Mouse (Mus musculus): Measurements from ENCODE around the gene 1700015G11Rik.

Gene 1700015G11Rik

DNA sequence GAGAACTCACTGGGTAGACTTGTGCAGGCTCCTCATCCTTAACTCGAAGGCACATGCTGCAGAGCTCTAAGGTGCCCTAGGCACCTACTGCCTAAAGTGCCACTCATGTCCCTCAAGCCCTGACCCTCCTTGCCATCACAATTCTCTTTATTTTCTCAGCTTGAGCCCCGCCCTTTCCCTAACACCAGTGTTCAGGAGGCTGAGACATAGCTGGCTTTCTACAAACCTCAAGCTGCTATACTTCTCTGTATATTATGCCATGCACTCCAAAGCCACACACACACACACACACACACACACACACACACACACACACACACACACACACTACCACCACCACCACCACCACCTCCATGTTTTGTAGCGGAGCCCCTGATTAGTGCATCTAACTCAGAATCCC is at the start of gene 1700015G11Rik:
1700015G11Rik (minus strand) TSS at position 101 of the 400 bp plus-strand sequence.
- DNase-seq (ENCODE audit: extremely low read depth, low read depth) = no peak

DNA sequence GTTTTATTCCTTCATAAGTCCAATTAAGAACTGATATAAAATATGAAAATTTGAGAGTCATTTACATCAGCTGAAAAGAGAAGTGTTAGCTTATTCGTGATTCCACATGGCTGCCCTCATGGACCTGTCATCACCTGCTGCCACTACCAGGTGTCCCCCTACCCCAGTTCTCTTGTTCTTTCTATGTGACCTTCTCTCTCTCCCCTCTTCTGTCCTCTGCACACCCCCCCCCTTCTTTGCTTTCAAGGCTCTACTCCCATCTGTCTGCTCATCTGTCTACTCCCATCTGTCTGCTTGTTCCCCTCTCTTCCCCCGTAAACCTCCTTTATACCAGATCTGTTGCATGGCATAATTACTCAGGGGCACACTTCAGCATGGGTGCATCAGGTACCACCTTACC is 41.4 kb upstream of the 1700015G11Rik start:
- DNase-seq (ENCODE audit: extremely low read depth, low read depth) = no peak

DNA sequence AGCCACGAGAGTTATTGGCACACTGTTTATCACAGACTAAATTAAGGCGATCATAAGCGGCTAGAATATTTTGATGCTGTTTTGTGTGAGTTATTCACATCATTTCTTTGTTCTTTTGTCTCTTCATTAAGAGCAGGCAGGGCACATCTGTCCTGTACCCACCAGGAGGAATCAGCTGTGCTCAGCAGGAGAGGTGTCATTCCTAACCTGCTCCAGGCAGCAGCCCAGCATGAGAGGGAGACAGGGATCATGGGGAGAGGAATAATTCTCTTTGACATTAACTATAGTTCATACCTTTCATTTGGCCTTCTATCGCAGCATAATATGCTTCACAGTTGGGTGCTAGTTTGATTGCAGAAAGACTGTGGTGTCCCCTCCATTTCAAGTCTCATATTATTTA is 40.7 kb upstream of the 1700015G11Rik start:
- no peak for DNase-seq (ENCODE audit: extremely low read depth, low read depth)

DNA sequence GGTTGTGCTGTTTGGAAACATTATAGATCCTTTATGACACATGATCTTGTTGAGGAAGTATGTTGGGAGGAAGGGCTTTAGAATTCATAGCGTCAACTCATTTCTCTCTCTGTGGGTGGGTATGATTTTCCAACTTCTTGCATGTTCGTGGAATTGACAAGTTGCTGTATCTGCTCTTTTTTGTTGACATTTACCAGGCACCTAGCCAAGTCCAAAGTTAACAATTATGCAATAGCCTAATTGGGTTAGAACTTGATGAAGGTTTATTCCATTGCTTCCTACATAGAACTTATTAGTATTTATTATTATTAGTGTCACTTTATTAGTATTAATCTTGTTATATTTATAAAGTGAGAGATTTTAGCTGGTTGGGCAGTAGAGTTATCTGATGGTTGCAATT is 40.3 kb upstream of the 1700015G11Rik start:
- no peak for DNase-seq (ENCODE audit: extremely low read depth, low read depth)

DNA sequence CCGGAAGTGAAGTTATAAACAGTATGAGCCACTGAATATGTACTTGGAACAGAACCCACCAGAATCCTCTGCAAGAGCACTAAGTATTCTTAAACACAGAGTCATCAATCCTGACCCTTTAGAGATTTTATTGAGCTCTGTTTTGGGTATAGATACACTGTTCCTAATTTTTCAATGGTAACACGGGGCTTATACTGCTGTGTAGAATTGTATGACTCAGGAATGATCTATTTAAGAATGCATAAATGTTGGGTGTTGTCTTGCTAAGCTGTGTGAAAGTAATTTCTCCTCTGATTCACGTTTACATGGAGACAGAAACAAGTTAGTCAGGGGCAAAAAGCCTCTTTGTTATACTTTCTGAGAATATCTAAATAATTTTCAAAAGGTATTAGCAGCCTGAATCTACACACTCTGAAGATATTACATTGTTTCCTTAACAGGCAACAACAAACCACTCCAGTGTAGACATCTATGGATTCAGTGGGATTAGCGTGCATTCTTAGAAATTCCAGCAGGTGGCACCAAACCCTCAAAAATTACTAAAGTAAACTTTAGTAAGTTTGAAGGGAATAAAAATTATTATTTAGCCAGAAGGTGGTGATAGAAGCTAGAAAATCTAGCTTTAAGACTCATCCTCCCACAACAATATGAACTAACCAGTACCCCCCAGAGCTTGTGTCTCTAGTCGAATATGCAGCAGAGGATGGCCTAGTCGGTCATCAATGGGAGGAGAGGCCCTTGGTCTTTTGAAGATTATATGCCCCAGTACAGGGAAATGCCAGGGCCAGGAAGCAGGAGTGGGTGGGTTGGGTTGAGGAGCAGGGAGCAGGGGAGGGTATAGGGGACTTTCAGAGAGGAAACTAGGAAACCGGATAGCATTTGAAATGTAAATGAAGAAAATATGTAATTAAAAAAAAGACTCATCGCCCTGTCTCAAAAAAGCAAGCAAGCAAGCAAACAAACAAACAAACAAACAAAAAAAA is 22.4 kb upstream of the 1700015G11Rik start:
- peak; percentile 6 for DNase-seq (ENCODE audit: extremely low read depth, low read depth)

DNA sequence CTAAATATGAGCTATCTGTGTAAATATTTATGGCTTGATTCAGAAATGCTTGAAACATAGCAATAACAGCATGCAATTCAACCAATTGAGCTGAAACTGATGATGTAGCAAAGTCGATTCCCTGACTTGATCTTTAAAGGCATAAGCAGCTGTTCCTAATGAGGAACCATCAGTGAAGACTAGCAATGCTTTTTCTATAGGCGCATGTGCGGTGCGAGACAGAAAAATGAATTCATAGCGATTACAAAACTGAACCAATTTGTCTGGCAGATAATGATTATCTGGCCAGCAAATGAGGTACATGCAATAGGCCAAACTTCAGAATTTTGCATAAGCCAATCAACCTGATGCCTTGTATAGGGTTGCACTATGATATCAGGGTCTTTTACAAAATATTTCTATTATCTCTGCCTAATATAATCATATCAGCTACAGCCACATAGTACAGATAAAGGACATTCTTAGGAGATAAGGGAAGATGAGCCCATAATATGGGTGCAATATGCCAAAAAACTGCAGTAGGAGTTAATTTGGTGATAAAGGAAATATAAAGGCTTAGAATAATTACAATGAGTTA is 8.6 kb upstream of the 1700015G11Rik start:
- DNase-seq (ENCODE audit: extremely low read depth, low read depth) = no peak

DNA sequence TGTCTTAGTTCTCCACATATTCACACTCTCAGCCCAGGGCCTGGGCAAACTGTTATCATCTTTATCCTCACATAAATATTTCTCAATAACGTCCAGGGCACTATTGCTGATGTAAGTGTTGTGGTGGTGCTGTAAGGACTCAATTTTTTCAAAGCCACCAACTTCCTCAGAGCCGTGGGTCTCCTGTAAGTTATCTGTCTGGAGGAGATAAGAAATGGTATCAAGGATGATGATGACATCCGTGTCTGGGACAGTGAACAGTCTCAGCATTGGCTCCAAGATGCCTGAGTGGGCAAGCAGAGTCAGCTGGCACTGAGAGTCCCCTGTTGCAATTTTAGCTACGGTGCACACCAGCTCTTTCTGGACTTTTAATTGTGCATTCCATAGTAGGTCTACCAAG is 6.5 kb upstream of the 1700015G11Rik start:
- DNase-seq (ENCODE audit: extremely low read depth, low read depth) = no peak

DNA sequence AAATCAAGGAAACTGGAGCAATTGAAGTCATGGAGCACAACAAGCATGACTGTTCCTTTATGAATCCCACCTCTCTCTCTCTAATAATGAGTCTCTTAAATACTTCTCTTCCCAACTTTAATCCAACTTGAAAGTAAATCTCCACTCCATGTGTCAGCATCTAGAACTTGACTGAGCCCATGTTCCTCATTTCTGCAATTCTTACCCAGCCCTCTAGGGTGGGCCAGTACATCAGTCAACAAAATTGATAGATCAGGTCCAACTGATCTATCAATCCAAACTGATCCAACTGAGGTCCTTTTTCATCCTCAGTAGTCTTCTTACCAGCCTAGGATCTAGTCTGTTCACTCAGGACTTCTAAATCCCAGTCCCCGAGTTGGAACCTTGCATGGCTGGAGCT is 348 bp downstream of the 1700015G11Rik start:
- no peak for DNase-seq (ENCODE audit: extremely low read depth, low read depth)

DNA sequence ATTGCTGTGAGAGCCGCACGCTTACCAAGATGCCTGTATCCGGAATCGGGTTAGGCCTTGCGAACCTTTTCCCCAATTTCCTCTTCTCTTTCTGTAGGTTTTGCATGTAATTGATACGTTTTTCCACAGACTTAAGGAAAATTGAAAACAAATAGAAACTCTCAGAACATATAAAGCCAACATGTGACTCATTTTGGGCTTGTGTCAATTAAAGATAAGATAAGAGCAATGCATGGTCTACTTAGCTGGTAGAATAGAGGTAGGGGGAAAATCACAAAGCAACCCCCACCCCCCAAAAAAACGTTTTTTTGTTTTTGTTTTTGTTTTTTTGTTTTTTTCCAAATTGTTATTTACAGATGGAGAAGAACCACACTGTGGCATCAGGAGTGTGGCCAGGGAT is 2.1 kb downstream of the 1700015G11Rik start:
- DNase-seq (ENCODE audit: extremely low read depth, low read depth) = no peak

DNA sequence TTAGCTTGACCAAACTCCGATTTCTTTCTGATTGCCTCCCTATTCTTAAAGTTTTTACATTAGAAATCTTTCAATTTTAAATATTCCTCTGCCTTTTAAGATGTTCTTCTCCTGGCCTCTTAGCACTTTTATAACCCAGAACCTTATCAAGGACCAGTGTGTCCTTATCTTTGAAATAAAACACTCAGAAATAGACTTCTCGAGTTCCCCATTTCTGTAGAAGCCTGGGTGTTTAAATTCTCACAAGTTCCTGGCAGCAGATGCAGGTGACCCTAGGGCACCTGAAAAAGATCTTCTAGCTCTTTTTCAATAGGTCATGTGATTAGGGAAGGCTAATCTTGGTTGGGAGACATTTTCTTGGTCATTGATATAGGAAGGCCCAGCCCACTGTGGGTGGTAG is 8.4 kb downstream of the 1700015G11Rik start:
- DNase-seq (ENCODE audit: extremely low read depth, low read depth) = no peak

DNA sequence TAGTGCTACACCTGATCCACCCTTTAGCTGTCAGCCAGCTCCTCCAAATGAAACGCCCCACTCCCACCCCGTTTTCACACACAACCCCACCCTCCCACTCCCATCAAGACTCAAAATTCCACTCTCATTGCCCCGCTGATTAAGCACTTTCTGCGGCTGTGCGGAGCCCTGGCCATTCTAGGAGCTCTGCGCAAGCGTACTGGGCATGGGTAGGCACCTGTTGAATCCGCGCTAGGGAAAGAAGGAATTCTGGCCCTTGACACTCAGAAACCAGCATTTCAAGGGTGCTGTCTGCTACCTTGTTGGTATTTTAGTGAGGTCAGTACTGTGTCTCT is 9.3 kb downstream of the 1700015G11Rik start:
- no peak for DNase-seq (ENCODE audit: extremely low read depth, low read depth)

DNA sequence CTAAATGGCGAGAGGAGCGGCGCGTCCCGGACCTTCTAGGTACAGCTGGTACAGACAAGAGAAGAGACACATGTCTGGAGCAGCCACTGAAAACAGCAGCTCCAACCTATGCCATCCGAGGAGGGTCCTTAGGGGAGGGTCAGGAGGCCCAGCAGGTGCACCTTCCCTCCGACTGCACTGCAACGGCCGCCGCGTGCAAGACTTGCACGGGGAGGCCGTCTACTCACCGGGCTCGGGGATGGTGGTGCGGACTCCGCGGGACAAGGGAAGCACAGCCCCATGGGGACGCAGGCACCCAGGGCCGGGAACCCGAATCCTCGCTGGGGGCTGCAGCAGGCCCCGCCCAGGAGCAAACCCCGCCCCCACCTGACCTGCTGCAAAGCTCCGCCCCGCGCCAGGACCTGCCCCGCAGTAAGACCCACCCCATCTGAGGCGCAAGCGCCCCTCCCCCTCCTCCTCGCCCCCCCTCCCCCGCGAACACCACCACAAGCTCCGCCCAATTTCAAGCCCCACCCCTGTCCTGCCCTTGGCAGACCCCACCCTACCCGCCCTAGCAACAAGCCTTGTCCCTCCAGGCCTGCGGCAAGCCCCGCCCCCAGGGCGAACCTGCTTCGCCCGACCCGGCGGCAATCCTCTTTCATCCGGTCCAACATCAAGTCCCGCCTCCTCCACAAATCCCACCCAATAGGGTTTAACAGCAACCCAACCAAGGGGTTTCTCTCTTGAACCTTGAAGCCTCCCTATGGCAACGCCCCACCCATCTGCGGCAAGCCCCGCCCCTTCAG is 9.8 kb downstream of the 1700015G11Rik start, which contains the start of gene Svip:
Svip (minus strand) TSS at position 508 of the 785 bp plus-strand sequence.
- peak; percentile 93 for DNase-seq (ENCODE audit: extremely low read depth, low read depth)

DNA sequence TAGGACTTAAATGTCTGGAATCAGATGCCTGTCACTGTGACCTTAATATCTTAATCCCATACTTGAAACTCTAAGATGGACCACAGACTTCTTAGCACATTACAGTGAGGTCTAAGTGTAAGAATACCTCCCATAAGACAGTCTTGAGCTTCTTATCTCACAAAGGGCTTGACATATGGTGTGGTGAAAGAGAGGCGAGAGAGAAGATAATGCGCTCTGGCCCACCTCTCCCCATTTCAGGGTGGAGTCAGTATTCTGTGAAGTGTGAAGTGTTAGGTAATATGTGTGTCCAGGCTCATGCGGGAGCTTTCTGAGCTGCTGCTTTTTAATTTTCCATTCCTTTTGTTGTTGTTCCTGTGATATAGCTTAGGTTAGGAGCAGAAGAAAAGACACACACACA is 24.5 kb downstream of the 1700015G11Rik start:
- DNase-seq (ENCODE audit: extremely low read depth, low read depth) = peak; percentile 68

DNA sequence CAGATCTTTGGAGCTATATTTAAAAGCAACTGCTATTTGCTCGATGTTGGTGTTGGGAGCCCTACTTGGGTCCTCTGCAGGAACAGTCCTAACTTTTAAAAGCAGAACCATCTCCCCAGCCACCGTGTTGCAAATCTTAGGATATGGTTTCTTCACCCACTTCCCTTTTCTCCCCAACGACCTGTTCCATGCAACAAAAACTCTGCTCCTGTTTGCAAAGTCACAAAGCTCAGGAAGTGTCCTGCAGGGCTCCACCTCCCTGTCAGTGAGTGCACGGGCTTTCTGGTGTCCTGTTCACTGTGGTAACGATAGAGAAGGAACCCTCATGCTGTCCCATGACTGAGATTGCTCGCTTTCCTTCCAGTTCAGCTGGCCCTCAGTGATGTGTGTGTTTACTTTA is 28.6 kb downstream of the 1700015G11Rik start:
- peak; percentile 81 for DNase-seq (ENCODE audit: extremely low read depth, low read depth)

DNA sequence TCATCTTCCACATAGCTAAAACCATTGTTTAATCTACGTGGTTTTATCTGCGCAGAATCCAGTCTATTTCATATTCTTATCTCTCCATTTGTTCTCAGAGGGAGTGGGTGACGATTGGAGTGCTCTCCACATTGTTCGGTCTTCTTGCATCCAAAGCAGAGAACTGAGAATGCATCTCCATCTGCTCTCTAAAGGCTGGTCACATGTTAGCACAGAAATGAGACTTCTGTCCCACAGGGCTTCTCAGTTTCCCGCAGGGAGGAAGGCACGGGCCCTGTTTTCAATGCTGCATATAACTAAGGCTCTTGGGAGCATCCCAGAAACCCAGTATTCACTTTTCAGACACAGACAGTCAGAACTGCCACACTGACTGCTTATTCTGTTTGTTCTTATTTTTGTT is 29.8 kb downstream of the 1700015G11Rik start:
- DNase-seq (ENCODE audit: extremely low read depth, low read depth) = no peak

DNA sequence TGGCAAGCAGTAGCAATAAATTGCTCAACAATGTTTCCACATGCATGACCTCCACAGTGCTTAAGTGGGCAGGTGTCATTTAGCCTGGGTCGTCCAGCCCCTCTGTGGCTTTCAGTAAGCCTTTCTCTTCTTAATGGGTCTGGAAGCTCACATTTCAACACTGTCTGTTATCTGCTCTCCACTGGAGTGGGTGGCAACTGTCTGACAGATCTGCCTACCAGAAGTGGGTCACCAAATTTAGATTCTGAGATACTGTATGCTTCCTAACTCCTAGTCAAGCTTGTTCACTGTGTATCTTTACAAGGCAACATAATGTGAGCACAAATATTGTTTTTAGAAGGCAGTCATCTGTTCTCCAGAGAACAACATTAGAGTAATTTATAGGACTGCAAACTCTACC is 33.2 kb downstream of the 1700015G11Rik start:
- DNase-seq (ENCODE audit: extremely low read depth, low read depth) = no peak

DNA sequence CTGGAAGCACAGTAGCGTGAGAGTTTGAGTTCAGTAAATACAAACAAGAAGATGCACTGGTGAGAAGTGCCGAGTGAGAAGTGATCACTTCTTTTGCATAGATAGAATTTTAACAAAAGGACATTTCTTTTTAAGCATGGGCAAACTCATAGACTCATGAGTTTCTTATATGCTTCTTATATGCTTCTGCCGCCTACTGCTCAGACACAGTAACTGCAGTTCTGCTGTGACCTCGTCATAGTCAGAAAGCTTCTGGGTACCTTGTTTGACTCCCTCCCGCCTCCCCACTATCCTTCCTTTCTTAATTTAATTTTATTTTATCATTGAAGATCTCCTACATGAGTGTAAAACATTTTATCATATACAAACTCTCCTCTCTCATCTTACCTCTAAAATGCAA is 36.3 kb downstream of the 1700015G11Rik start:
- DNase-seq (ENCODE audit: extremely low read depth, low read depth) = peak; percentile 7

DNA sequence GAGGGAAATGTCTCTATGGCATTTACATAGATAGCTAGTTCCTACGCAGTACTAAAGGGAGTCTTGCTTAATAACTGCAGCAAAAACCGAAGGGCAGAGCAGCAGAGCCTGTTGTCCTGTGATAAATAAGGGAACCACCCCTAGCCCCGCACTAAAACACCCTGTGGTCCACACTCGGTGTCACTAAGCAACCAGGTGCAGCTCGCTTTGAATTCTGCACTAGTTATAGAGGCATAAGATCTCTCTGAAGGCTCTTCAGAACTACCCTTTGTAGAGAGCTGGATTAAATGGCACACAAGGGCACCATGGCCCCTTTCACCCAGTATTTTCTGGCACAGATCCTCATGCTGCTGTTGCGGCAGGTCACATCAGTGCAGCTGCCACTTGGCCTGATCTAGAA is 40.3 kb downstream of the 1700015G11Rik start:
- no peak for DNase-seq (ENCODE audit: extremely low read depth, low read depth)

DNA sequence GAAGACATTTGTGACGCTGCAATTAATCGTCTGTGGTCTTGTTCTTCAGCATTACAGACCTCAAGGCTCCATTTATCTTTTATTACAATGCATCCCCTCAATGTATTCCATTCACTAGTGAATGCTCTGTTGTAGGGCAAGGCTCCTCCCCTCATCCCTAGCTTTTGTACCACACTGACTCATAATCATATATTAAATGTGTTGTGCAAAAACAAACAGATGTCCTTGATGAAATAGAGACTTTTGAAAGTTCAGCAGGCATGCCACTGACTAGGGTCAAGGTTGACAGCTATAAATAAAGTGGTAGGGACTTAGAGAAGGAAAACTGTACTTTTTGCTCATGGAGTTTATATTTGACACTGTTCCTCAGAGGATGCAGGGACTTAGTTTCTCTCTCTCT is 42.0 kb downstream of the 1700015G11Rik start:
- no peak for DNase-seq (ENCODE audit: extremely low read depth, low read depth)

DNA sequence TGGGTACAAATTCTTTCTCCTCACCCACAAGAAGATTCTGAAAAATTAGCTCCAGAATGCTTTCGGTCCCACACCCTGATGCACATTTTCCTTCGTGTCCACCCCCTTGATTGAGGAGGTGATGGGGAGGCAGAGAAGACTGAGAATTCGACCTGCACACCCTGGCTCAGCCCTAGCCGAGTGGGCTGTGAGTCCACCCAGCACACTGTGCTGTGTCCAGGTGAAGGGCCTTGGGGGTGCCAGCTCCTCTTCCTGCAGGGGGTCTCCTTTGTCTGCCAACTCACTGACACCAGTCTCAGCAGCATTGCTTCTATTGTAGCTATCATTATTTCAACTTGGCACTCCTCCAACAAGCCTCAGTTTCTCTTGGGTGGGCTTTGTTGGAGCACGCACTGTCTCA is 42.4 kb downstream of the 1700015G11Rik start:
- DNase-seq (ENCODE audit: extremely low read depth, low read depth) = no peak

DNA sequence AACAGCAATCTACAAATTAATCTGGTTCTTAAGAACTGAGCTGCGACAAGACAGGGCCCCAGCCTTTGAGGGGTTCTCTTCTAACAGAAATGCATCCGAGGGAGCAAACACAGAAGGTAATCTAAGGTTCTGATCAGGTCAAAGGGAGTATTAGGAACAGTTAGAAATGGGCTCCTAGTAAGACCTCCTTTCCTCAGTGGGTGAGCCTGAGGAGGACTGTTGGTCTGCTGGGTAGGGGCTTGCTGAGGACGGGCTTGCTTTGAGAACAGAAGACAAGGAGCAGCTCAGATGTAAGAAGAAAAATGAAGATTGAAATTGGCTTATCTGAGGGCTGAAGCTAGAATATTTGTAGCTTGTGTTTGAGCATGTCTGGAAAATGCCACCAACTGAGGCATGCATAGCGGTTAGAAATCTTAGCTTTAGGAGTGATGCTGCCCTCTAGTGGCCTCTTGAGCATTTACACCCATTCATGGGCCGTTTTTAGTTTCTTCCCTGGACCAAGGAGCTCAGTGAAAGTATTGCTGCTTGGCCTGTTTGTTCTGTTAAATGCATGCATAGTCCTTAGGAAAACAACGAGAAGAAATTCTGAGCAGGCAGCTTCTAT is 43.2 kb downstream of the 1700015G11Rik start:
- DNase-seq (ENCODE audit: extremely low read depth, low read depth) = peak; percentile 8

DNA sequence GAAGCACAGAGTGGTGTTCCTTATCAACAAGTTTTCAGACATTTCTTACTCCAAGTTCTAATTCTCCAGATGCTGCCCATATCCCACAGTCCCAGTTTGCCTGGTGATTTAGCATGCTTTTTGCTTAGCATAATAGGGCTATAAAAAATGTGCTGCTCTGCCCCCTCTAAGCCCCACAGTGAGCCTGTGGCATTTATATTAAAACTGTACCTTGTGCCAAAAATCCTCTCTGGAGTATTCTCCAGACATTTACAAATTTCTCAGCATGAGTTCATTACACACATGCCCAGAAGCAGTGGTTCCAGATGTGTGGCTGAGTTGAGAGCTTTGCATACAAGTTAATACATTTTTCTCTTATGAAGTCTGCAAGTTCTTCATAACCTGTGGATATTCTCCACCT is 46.1 kb downstream of the 1700015G11Rik start:
- DNase-seq (ENCODE audit: extremely low read depth, low read depth) = no peak

All from MEL-GATA-1-ER (cell line).